Mouse (Mus musculus) layer of hippocampus, postnatal 14 days (tissue): ENCODE measurements around the gene Slc39a11. TPM values are rescaled to one million over a fixed set of nuclear protein-coding genes. Genes with fewer than 3 reads are reported as not detected.

Experiments used
- DNase-seq, 2 experiments: peaks; one replicate each; pipeline ENCODE4 v3.0.0; 2021 to 2022; ENCODE audit warnings: low spot score in 2 of 2, mixed read lengths in 1 of 2
- total RNA-seq, 2 experiments: library from RNA; stranded (reverse); gene quantifications; 2 replicates each; pipeline ENCODE4 v1.2.3; 2021

Slc39a11 gene
- total RNA-seq, 2 experiments from 2014 or later, result 22.0 to 27.0 TPM

DNA sequence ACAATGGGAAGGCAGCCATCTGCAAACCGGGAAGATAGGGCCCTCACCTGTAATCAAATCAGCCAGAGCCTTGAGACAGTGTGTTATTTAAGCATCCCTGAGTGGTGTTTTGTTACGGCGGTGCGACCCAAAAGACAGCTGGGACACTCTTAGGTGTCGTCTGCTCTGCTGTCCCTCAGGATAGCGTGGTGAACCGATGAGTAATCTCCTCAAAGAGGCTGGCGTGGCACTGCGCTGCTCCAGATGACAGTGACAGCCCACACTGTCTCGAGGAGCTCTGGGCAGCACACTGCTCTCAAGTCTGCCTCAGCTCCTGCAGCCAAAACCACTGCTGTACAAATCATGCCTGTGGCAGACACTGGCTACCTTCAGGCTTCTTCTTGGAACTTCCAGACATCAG, 133.7 kb downstream of the Slc39a11 start:
- no peak for DNase-seq

DNA sequence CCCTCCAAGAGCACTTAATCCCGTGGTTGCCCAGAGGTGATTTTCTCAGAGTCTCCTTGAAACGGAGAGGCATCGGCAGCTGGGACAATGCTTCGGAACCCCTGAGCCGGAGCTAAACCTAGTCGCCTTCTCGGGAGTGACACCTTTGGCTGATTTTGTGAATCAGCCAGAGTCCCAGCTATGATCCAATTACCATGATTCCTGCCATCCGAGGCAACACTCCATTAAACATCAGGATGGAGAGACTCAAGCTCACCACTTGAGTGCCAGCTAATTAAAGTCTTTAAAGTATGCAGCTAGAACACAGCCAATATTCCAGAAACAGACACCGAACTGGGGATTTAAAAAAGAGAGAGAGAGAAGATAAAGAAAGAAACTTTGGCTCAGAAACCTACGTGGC, 136.9 kb downstream of the Slc39a11 start:
- no peak for DNase-seq

DNA sequence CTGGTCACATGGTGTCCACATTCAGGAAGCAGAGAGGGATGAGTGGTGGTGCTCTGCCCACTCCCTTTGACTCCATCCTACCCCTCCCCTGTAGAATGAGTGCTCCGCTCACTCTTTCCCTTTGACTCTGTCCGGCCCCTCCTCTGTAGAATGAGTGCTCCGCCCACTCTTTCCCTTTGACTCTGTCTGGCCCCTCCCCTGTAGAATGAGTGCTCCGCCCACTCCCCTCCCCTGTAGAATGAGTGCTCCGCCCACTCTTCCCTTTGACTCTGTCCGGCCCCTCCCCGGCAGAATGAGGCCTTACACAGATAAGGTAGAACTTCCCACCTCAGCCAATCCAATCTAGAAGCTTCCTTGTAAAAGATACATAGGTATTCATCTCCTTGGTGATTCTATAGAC, 137.7 kb downstream of the Slc39a11 start:
- DNase-seq, result no peak

DNA sequence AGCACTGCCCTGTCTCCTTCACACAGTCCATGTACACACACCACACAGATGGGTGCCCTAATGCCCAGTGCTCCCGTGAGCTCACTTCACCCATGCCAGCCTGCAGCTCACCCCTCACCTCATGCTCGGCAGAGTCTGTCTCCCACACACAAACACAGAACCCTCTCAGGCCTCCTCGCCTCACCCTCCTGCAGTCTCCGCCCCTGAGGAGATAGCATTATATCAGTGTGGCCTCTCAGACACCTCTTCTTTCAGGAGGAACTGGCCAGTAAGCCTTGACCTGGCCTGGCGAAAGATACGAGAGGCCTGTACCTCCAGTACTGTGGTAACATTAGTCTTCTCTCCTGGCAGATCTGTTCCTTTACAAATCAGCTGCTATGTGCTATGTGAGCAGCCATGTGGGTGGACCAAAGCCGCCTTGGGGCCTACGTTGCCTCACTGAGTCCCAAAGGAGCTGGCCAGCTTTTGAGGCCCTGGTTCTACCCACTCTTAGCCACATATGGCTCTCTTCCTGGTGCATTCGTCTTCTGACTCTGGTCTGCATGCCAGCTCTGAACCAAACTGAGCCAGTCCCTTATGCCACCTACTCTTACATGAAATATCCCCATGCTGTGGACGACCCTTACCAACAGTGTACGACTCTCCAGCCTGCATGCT, 138.8 kb downstream of the Slc39a11 start:
- DNase-seq, result no peak

DNA sequence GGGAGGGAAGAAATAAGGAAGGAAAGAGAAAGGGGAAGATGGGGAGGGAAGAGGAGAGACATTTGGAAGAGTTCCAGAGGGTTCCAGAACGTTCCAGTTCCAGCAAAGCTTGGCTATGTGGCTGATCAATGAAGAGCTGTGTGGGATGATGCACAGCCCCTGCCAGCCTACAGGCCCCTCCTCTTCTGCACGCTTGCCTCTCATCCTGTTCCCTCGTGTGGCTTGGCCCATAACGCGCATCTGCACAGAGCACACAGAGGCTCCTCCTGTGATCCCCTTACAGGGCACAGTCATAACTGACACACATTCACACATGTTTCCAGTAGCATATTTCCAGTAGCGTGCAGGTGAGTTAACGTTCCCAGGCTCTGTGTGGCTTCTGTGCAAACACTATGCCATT, 139.6 kb downstream of the Slc39a11 start:
- DNase-seq, result peak in 1 of 2 experiments; percentile 34

DNA sequence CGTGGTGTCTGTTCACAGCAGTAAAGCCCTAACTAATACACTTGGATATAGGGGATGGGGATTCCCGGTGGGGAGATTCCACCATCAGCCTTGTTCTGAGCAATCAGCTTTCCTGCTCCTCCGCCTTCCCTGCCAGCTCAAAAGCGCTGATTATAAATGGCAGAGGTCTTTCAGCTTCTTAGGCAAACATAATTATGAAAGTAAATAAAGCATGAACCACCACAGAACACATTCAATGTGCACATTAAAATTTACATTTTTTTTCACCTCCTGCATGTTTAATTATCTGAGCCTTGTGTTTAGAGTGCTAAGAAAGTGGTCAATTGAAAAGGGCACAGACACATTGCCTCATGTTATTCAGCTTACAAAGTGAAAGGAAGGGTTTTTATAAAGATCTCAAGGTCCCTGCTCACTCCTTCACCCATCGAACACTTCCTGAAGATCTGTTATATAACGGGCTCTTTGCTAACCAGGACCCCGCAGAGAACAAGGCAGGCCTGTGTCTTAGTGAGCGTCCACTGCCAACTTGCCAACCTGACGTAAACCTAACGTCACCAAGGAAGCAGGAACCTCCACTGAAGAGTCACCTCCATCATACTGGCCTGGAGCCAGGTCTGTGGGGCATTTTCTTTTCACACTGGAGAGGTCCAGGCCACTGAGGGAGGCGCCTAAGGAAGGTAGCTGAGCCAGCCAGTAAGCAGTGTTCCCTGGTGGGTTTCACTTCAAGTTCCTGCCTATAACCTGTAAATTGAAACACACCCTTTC, 142.0 kb downstream of the Slc39a11 start:
- no peak for DNase-seq

DNA sequence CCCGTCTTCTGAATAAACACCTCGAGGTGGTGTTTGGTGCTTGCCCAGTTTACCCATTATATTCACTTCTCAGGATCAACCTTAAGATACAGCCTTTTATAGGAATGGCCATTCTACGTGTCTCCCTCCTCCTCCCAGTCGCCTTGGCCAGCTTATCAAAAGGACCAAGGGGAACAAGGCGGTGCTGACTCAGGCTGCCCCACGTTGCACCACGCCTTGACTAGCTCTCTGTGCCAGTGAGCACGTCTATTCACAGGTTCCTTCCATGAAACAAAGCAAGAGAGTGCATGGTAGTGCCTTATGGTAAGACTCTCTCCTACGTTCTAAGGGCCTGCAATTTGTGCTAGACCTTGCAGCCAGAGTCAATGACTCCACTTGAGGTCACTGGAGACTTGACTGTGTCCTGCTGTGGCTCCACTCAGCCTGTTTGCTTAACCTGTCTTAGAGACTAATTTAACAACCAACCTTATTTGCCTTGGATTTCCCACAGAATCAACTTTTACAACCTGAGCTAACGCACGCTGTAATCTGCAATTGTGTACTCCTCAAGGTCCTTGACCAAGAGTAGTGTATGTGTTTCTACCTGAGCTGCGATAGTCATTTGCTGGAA, 144.2 kb downstream of the Slc39a11 start:
- DNase-seq, result no peak

DNA sequence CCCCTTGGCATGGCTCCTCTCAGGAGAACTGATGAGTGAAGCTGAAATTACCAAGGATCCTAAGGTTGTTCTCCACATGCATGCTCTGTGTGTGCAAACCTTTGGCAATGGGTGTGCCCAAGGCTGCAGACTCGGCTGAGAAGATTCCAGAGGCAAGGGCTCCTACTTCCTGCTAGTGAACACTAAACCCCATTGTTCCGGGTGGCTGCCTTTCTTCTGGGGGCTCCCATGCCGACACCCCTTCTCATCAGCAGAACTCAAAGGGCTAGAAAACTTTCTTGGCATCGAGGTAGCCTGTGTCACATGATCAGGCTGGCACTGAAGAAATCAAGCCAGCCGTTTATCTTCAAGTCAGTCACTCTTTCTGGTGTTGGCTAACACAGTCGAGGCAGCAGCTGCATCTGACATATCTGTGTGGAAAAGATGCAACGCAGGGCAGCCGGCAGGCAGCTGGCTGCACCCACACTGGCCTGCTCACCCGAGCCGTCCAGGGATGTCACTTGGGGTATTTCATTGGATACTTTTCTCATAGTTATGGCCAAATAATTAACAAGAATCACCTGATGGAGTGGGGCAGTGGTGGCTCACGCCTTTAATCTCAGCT, 145.3 kb downstream of the Slc39a11 start:
- DNase-seq, result no peak

DNA sequence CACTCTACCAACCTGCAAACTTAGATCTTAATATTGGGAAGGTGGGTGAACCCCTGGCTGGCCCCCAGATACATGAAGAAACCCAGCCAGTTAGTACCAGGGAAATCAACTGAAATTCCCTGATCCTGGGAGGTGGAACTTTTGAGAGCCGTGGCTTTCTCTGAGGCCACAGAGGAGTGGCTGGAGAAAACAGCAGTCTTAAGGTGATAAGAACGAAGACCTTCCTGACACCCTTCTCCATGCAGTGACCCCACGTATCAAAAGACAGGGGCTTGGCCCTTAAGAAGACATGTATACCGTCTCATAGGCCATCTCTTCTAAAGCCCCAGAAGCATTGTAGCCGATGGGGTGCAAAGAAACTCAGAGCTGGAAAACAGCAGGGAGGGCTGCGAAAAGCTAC, 146.9 kb downstream of the Slc39a11 start:
- no peak for DNase-seq

DNA sequence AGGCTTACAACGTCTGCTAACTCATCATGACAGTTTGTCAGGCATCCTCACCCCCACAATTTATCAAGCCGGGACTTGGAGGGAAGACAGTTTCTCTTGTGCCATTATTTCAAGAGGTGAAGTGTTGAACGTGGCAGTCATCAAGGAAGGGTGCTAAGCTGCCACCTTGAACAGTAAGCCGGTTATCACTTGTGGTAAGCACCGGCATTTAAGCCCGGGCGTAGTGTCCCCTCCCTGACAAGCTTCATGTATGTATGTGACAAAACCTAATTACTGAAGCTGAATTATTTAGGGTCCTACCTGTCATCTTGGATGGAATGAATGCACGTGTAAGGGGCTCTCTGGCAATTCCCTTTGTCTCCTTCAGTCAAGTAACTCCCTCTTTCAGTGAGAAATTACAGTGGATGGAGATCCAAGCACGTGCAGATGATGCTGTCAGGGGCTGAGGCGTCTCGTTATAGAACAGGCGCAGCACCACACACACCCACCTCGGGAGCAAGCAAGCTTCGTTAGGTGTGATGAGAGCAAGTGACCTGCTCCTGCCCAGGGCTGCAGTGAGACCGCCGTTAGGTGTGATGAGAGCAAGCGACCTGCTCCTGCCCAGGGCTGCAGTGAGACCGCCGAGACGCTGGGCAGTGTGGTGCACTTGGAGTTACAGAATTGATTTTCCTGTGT, 149.1 kb downstream of the Slc39a11 start:
- no peak for DNase-seq

DNA sequence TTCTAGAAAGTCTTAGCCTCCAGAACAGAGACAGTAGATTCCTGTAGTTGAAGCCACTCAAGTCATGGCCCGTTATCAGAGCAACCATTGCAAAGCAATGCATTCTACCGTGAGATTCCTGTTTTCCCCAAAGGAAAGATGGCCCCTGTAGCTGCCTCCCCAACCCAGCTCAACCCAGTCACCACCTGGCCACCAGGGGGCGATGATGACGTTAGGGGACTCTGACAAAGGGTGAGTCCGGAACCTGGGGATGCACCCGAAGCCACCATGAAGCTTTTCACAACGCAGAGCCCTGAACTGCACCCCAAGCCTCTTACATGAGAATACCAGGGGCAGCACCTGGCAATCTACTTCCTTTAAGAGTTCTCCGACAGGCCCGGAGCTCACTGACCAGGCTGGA, 151.0 kb downstream of the Slc39a11 start:
- no peak for DNase-seq

DNA sequence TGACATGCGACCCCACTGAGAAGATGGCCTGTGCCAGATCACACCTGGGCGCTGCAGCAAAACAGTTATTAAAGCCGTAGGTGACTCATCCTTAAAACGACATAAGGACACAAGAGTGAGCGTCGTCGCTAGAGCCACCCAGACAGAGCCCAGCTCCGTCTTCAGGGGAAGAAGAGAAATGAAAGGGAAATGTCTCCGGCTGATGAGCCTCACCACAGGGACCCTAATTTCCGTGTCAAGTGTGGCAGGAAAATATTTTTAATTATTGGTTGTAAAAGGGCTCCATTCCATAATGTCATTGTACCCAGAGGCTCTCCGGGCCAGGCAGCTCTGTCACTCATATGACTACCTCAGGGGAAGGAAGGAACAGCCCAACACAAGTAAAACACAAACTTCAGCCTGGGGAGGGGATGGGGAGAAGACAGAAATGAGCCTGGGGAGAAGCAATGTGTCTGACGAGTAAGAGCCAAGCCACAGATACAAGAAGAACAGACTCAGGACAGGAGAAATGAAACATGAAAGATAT, 155.8 kb downstream of the Slc39a11 start:
- DNase-seq, result no peak

DNA sequence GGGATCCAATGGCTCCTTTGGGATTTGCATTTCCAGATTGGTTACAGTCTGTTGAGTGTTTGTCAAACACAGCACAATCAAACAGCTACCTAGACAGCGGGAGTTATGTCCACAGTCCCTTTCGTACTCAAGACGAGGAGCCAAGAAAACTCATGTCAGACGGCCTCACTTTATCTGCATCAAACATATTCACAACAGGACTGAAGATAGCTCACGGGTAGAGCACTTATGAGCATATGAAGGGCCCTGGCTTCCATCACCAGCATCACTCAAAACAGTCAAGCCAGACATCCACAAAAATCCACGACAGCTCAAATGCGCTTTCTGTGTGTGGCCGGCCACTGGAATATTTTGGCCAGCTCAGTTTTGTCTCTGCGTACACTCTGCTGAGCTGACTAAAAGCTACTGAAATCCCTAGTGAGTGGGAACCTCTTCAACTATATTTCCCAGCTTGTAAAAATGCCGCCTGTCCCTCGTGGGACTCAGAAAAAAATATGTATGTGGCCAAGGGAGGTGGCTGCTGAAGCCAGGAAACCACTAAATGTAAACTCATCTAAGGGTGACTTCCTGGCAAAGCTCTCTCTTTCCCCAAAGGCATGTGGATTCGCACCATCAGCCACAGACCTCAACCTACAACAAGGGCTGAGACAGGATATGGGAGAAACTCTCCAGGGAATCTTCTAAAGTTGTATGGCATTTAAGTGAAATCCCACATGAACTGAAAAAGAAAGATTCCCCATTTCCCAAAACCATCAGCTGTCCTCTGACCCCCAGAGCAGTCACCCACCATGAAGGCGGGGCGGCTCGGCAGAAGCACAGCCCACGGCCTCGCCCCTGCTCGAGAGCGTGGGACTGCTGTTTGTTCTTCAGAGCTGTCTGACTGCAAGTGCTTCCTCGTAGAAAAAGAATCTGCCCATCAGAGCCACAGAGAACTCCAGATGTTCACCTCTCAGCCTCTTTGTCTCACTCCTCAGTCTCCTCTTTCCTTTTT, 159.1 kb downstream of the Slc39a11 start:
- DNase-seq, result no peak

DNA sequence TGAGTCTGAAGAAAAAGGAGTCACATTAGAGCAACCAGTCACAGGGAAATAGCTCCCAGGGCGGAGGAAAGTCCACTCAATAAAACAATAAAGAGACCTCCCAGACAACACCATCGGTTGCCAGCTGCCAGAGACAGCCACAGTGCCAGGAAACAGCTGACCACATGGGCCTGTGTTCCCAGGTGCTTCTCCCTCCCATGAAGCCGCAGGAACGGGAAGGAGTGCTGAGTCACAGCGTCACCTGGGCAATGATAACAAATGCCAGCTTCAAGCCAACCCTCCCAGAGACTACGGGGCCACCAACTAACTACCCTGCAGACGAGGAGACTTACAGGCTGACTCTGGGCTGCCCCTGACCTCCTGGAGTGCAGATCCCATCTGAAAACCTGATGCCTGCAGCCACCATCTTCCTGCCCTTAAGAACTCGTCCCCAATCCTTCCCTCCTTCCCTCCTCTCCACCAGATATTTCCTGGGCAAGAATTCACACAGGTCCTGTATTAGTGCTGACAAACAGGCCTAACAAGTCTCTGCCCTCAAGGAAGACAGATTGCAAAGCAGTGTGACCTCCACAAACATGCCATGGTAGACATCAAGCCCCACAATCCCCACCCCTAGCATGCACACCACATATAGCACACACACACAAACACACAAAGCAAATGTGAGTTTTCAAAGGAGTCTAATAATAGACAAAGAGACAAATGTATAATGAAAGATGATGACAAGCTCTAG, 162.1 kb downstream of the Slc39a11 start:
- DNase-seq, result no peak

DNA sequence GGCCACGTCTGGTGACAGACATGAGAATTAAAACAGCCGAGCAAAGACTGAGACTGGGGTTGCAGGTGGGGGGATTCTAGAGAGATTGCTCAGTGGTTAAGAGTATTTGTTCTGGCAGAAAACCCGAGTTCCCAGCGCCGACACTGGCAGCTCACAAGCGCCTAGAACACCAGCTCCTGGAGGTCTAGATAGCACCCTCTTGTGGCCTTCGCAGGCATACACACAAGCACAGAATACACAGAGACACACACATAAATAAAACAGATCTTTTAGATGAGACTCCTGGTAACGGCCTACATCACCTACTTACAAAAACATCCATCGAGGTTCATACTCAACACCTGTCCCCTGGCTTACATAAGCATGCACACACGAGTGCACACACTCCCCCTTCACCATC, 165.8 kb downstream of the Slc39a11 start:
- DNase-seq, result no peak

DNA sequence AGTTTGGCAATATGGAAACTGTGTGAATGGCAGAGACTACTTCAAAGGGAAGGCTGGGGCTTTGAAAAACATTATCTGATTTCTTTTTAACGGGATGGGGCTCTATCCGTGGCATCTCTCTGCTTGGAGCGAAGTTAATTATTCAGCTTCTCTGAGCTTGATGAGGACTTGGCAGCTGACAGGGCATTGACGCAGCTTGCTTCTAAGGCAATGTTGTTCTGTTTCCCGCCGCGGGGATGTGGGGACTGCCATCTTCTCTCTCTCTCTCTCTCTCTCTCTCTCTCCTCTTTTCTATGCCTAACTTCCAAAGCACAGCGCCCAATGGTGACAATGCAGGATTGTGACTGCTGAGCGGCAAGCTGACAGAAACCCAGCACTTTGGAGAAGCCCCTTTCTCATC, 172.3 kb downstream of the Slc39a11 start:
- peak in 1 of 2 experiments; percentile 56 for DNase-seq

DNA sequence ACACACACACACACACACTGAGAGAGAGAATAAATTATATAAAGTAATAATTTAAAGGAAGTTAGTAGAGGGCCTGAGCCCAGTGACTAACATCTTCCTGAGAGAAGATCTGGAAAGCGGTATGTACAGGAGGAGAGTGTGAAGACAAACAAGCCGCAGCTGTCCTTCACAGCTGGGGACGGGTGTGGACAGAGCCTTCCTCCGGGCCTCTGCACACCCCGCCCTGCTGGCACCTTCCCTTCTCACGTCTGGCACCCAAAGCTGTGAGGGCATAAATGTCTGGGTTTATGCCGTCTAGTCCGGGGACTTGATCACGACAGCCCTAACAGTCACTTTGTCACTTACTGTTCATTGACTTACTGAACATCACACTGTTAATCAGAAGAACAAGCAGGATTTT, 173.2 kb downstream of the Slc39a11 start:
- no peak for DNase-seq

DNA sequence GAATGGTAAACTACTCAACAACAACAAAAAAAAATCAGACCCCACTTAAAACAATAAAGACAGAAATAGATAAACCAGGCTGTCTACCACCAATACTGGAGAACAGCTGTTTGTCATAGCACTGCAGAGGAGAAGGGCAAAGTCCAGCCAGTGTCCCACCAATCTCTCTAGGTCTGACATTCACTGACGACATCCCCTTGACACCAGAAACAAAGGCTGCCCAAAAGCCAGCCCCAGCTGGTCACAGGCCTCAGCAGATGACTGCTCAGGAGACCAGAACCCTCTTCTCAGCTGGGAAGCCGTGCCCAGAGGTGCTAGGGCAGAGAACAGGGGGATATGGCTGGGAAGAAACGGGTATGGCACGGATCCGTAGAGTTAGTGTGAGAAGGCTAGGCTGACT, 174.4 kb downstream of the Slc39a11 start:
- DNase-seq, result no peak

DNA sequence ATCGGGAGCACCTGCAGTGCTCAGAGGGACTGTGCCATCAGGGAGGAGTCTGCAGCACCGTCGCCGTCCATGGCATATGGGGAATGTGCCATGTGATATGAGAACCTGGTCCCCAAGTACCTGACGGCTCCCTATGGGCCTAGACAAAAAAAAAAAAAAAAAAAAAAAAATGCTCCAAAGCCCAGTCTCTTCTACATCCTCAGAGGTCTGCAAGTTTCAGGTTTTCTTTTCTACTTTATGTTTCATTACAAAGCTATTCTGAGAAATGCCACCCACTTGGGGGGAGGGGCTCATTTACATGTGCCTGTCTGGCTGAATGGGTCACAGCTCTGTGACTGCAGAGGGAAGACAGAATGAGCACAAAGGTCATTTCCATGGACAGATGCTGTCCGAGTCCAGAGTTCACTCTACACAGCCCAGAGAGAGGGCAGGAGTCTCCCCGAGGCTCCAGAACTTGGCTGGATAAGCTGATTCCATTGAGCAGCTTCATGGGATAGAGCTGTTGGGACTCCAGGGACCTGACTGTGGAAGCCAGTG, 175.8 kb downstream of the Slc39a11 start:
- DNase-seq, result no peak
